Mouse (Mus musculus) CH12.LX (cell line): ENCODE data around the gene Tmem218.

Source experiments
- CTCF ChIP-seq, 2 experiments: IDR thresholded peaks in 1 of 2; conservative IDR thresholded peaks in 1 of 2; 2 replicates each; pipeline ENCODE4 v1.5.1; 2011 to 2012; ENCODE audit warnings: low read depth in 2 of 2, low read length in 2 of 2, improper control_type of control experiment in 1 of 2, inconsistent platforms in 1 of 2, mild to moderate bottlenecking in 1 of 2, moderate library complexity in 1 of 2
- EP300 ChIP-seq: IDR thresholded peaks from 2 replicates; pipeline ENCODE4 v1.6.1; 2011; ENCODE audit warnings: low read length, improper control_type of control experiment
- IRF4 ChIP-seq: IDR thresholded peaks from 2 replicates; pipeline ENCODE4 v1.6.1; 2014; ENCODE audit warnings: low read depth, mild to moderate bottlenecking, inconsistent platforms, low read length, improper control_type of control experiment
- JUND ChIP-seq: conservative IDR thresholded peaks from 2 replicates; pipeline ENCODE4 v1.6.1; 2011; ENCODE audit warnings: low read depth, low read length, improper control_type of control experiment
- MAFK ChIP-seq: IDR thresholded peaks from 2 replicates; pipeline ENCODE4 v1.6.1; 2011; ENCODE audit warnings: low read length, improper control_type of control experiment; ENCODE audit not compliant: insufficient replicate concordance
- MAX ChIP-seq: IDR thresholded peaks from 2 replicates; pipeline ENCODE4 v1.6.1; 2011; ENCODE audit warnings: low read length, improper control_type of control experiment
- MXI1 ChIP-seq: IDR thresholded peaks from 2 replicates; pipeline ENCODE4 v1.6.1; 2011; ENCODE audit warnings: mild to moderate bottlenecking, low read depth, low read length, improper control_type of control experiment
- POLR2A ChIP-seq: IDR thresholded peaks from 2 replicates; pipeline ENCODE4 v1.6.1; 2011; ENCODE audit warnings: low read depth, mild to moderate bottlenecking, improper control_type of control experiment, low read length
- POLR2AphosphoS2 ChIP-seq: IDR thresholded peaks from 2 replicates; pipeline ENCODE4 v1.6.1; 2011; ENCODE audit warnings: low read depth, low read length, improper control_type of control experiment
- RAD21 ChIP-seq: IDR thresholded peaks from 2 replicates; pipeline ENCODE4 v1.6.1; 2011; ENCODE audit warnings: low read depth, mild to moderate bottlenecking, low read length, improper control_type of control experiment, moderate library complexity
- SIN3A ChIP-seq: IDR thresholded peaks from 2 replicates; pipeline ENCODE4 v1.6.1; 2012; ENCODE audit warnings: low read length, improper control_type of control experiment, inconsistent platforms
- USF1 ChIP-seq: IDR thresholded peaks from 2 replicates; pipeline ENCODE4 v1.6.1; 2014; ENCODE audit warnings: low read depth, mild to moderate bottlenecking, inconsistent platforms, low read length, improper control_type of control experiment
- USF2 ChIP-seq: conservative IDR thresholded peaks from 2 replicates; pipeline ENCODE4 v1.6.1; 2011; ENCODE audit warnings: low read depth, low read length, improper control_type of control experiment

DNA sequence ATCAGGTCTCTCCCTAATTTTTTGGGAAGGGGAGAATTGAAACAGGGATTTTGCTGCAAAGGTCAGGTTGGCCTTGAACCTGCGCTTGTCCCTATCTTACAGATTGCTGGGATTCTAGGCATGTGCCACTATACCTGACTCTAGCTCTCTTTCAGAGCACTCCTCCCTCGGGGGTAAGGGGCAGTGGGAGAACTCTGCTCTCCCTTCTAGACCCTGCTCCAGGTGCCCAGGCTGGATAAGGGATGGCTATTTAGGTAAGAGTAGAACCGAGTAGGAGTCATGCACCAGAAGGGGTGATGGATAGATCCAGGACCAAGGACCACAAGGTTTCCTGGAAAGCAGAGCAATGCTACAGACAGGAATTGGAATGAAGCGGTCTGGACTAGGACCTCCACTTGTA, 28.4 kb upstream of the Tmem218 start:
- TF ChIP-seq RAD21 (no peak), JUND (no peak), CTCF (conservative IDR thresholded peaks at IDR 0.05 in 1 of 2, IDR thresholded peaks at IDR 0.05 in 1 of 2; ENCODE audit: low read depth in 2 of 2, low read length in 2 of 2) (no peak), MXI1 (no peak), POLR2A (no peak), SIN3A (no peak), IRF4 (no peak), MAFK (no peak), POLR2AphosphoS2 (no peak), USF2 (no peak), EP300 (no peak), MAX (no peak), USF1 (no peak)
